Mouse (Mus musculus): ENCODE results near the gene Pygo1.

Gene Pygo1

GRCm38 (mm10) chr9:72925021-72925934, at the start of gene Pygo1:
Pygo1 (plus strand) TSS chr9:72925645.
- in situ Hi-C loops (cut with MboI): no loop called here

- in situ Hi-C loops (cut with MboI): no loop called here
Measured at GRCm38 (mm10) chr9:72875878-72876277, 49.6 kb upstream of the Pygo1 start.

GRCm38 (mm10) chr9:72877905-72878304, 47.5 kb upstream of the Pygo1 start:
- in situ Hi-C loops (cut with MboI): no loop called here

GRCm38 (mm10) chr9:72878656-72879055, 46.8 kb upstream of the Pygo1 start:
- in situ Hi-C loops (cut with MboI): no loop called here

GRCm38 (mm10) chr9:72879601-72880000, 45.8 kb upstream of the Pygo1 start:
- in situ Hi-C loops (cut with MboI): no loop called here

- in situ Hi-C loops (cut with MboI): loop anchor here (10.0 kb wide), 1 partner anchor 116 kb away; no protein-coding TSS in a partner anchor
Measured at GRCm38 (mm10) chr9:72880225-72880960, 45.1 kb upstream of the Pygo1 start.

GRCm38 (mm10) chr9:72881026-72881768, 44.2 kb upstream of the Pygo1 start:
- in situ Hi-C loops (cut with MboI): loop anchor here (10.0 kb wide), 1 partner anchor 116 kb away; no protein-coding TSS in a partner anchor

GRCm38 (mm10) chr9:72883940-72884339, 41.5 kb upstream of the Pygo1 start:
- in situ Hi-C loops (cut with MboI): loop anchor here (10.0 kb wide), 1 partner anchor 119 kb away; no protein-coding TSS in a partner anchor

- in situ Hi-C loops (cut with MboI): loop anchor here (10.0 kb wide), 1 partner anchor 125 kb away; no protein-coding TSS in a partner anchor
Measured at GRCm38 (mm10) chr9:72889777-72890176, 35.7 kb upstream of the Pygo1 start.

GRCm38 (mm10) chr9:72890499-72891085, 34.9 kb upstream of the Pygo1 start:
- in situ Hi-C loops (cut with MboI): no loop called here

GRCm38 (mm10) chr9:72892761-72893160, 32.7 kb upstream of the Pygo1 start:
- in situ Hi-C loops (cut with MboI): no loop called here

- in situ Hi-C loops (cut with MboI): no loop called here
Measured at GRCm38 (mm10) chr9:72894796-72895352, 30.6 kb upstream of the Pygo1 start.

GRCm38 (mm10) chr9:72902057-72902456, 23.4 kb upstream of the Pygo1 start:
- in situ Hi-C loops (cut with MboI): no loop called here

- in situ Hi-C loops (cut with MboI): no loop called here
Measured at GRCm38 (mm10) chr9:72902611-72903010, 22.8 kb upstream of the Pygo1 start.

- in situ Hi-C loops (cut with MboI): no loop called here
Measured at GRCm38 (mm10) chr9:72906693-72907103, 18.7 kb upstream of the Pygo1 start.

- in situ Hi-C loops (cut with MboI): no loop called here
Measured at GRCm38 (mm10) chr9:72911381-72911780, 14.1 kb upstream of the Pygo1 start.

GRCm38 (mm10) chr9:72913551-72913950, 11.9 kb upstream of the Pygo1 start:
- in situ Hi-C loops (cut with MboI): no loop called here

GRCm38 (mm10) chr9:72915728-72916127, 9.7 kb upstream of the Pygo1 start:
- in situ Hi-C loops (cut with MboI): no loop called here

- in situ Hi-C loops (cut with MboI): no loop called here
Measured at GRCm38 (mm10) chr9:72923068-72923467, 2.4 kb upstream of the Pygo1 start.

- in situ Hi-C loops (cut with MboI): no loop called here
Measured at GRCm38 (mm10) chr9:72925935-72926258, 452 bp downstream of the Pygo1 start.

GRCm38 (mm10) chr9:72931166-72931790, 5.8 kb downstream of the Pygo1 start:
- in situ Hi-C loops (cut with MboI): no loop called here

Data from mature B cell (primary cell).